Mouse (Mus musculus): Measurements from ENCODE around the gene Ndufv1.
"Not testable (repeated sequence)": the region's sequence is repeated elsewhere in the genome, so short reads cannot be mapped to it uniquely, and the experiment has no call there.

The Ndufv1 gene

DNA sequence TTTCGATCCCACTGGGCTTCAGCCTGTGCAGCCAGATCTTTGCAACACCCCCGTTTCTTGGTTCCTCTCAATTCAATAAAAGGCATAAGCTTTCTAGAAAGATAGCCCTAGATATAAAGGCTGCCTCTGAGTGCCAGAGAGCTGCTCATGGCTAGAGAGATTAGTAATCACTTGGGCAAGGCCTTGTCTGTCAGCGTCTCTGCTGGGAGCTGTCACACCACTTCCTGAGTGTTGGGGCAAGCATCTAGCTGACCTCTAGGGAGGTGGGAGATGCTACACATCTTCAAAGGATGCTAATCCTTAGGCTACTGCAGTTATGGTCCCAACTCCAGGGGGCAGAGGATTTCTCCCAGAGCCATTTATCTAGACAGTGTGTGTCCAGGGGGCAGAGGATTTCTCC lies 45.3 kb downstream of the Ndufv1 start:
- DNase-seq = no peak

DNA sequence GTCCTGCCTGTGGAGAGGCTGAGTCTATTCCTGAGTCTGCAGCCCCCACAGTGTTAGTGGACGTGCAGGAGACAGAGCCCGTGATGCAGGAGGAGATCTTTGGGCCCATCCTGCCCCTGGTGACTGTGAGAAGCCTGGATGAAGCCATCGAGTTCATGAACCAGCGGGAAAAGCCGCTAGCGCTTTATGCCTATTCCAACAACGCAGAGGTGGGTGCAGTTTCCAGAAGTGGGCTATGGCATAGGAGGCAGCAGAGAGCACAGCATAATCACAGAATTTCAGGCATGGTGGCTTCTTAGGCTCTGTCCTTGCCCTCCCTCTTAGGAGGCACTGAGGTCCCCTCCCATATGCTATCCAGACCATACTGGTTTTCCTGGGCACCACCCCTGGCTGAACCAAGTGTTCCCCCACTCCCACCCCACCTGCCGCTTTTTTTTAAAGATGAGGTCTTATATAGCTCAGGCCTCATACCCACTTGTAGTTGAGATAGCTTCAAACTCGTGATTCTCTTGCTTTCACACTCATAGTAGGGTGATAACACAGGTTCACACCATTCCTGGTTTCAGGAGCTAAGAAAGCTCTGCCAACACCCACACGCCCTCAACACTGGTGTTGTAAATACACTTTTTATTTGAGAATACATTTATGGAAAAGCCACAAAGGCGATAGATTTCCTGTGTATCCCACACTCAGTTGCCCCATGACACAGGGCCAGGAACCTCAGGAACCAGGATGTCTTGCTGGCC lies 46.1 kb downstream of the Ndufv1 start:
- no peak for DNase-seq

DNA sequence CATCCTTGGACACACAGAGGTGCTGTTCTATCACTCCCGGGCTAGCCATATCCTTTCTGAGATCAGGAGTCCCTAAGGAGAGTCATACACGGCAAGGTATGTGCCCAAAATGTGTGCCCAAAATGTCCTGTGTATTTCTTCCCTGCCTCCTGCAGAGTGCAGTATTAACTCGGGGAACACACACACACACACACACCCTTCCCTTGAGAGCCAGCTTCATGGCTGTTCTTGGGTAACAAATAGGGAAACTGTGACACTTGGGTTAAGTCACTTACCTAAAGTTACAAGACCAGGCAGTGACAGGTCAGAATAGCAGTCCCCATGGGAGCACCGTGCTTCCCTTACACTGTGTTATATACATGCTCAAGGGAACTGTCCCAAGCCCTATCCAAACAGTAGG lies 48.6 kb downstream of the Ndufv1 start:
- no peak for DNase-seq

DNA sequence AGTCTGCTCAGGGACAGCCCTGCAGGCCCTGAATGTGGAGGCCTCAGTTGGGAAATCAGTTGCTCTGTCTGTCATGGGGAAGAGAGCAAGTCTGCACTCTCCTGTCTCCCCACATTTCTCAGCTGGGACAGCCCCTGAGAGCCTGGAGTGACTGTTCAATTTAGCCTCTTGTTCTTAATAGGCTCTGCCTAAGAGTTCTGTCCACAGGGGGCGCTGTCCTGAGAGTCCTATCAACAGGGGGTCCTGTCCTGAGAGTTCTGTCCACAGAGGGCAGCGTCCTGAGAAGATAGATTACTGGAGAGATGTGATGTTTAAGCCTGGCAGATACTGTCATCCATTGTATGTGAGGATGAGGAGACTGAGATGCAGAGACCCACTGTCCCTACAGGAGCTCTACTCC lies 50.1 kb downstream of the Ndufv1 start:
- peak in 1 of 2 experiments; percentile 25 for DNase-seq

DNA sequence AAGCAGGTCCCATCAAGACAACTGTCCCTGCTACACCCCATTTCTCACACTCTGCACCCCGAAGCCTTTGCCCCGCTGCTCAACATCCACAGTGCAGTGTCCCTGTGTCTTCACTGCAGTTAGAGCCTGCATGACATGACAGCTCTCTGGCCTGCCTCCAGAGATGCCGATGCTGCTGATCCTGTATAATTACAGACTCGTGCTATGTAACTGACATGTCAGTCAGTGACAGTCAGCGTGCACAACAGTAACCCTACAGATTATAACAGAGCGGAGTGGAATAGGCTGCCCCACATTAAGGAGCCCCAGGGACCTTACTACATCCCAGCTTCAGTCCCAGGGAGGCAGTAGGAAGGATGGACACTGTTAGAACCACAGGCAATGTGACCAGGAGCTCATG lies 50.8 kb downstream of the Ndufv1 start:
- DNase-seq = not testable (repeated sequence)

DNA sequence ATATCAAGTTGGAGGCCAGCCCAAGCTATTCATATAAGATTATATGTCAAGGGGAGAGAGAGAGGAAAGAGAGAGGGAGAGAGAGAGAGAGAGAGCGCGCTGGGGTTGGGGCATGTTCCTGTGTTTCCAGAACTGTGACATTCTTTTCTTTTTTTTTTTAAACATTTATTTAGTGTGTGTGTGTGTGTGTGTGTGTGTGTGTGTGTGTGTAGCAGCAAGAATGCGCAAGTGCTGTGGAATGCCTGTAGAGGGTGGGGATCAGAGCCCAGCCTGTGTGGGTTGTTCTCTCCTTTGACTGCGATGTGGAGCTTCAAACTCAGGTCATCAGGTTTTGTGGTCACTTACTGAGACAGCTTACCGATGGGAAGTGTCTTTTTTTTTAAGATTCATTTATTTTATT lies 52.4 kb downstream of the Ndufv1 start:
- DNase-seq = no peak

DNA sequence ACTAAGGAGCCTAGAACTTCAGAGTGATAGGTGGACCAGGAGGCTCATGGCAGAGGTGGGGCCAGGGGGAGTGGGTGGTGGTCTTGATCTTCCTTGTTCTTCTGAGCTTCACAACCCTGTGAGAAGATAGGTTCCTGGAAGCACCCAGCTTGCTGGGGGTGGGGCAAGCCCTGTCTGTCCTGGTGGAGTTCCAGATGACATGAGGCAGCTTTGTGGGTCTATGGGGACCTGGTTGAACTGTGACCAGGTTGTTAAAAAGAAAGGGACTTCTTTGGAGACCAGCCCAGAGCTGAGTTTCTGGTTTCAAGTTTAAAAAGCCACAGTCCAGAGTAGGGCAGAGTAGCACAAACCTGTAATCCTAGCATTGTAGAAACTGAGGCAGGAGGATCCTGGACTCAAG lies 53.6 kb downstream of the Ndufv1 start:
- peak; percentile 64 to 75 for DNase-seq

DNA sequence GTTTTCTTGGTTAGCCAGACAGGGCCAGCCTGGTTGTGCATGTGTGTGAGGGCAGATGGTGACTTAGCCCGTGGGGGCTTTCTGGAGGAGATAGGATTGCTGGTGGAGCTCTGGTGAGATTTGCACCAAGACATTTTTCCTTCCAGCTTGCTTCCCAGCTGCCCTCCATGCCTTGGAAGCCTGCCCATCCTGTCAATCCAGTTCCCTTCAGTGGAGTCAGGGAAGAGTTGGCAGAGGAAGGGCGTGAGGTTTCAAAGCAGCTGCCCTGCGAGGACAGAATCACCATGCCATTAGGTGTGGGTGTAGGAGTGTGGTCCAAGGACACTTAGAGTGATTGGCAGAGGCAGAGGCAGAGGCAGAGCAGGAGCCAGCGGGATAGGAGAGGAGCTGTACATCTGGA lies 54.1 kb downstream of the Ndufv1 start, which contains the start of gene Aldh3b3:
Aldh3b3 (plus strand) TSS at position 176 of the 400 bp plus-strand sequence.
- DNase-seq = peak in 1 of 2 experiments; percentile 41
